10 mouse cellular contexts compared by ENCODE assay signal in genomic region chr6:40893577-40893976, GRCm38 (mm10). TPM values are rescaled to one million over a fixed set of nuclear protein-coding genes. Genes with fewer than 3 reads are reported as not detected.
DNase-seq lines count a peak whose midpoint lies in the region; ATAC-seq and TF ChIP-seq lines count a peak whose summit lies in the region.
"Had no signal": no experiment of that assay in that cellular context is flagged by ENCODE, and none has a peak within 500 bp of the region (broad histone marks: within the 10 kb centered on the region; RNA-seq: fewer than 3 reads in every experiment).

No protein-coding gene starts in this region.

- ATAC-seq in hindbrain, embryonic 14.5 days (ENCODE audit: low FRiP score) = no peak
- ATAC-seq in hindbrain, embryonic 13.5 days (ENCODE audit: low FRiP score) = no peak
- ATAC-seq in intestine, embryonic 16.5 days = 0 out of 2 replicates have a peak, but pooled peaks have one; percentile 36
- ATAC-seq in midbrain, postnatal 0 days (ENCODE audit: low FRiP score) = no peak
- no peak for ATAC-seq in forebrain, embryonic 13.5 days

- peak; percentile 26 for DNase-seq in hindbrain, embryonic 14.5 days (ENCODE audit: low spot score)
- peak; percentile 66 for DNase-seq in CH12.LX (ENCODE audit: extremely low read depth)
- peak; percentile 27 for DNase-seq in adrenal gland, adult 2 months
- DNase-seq in midbrain, postnatal 0 days (ENCODE audit: low spot score) = peak; percentile 3
- DNase-seq in thymus, postnatal 36 days = peak; percentile 45 to 61

- dilution Hi-C loops in CH12.LX (cut with MboI; ENCODE audit: extremely low pct_ligation_motif_present, extremely low pct_unique_long_range_greater_than_20kb, low sequenced_read_pairs) = no loop called here

- no peaks in the 10 kb centered on the region for H3K36me3 ChIP-seq in hindbrain, embryonic 14.5 days (replicated peaks; ENCODE audit: control insufficient read depth, insufficient read depth)
- no peaks in the 10 kb centered on the region for H3K36me3 ChIP-seq in hindbrain, embryonic 13.5 days
- no peaks in the 10 kb centered on the region for H3K36me3 ChIP-seq in CH12.LX (replicated peaks in 1 of 2; ENCODE audit: control insufficient read depth in 1 of 2, insufficient read depth in 1 of 2, low read length in 1 of 2)
- no peaks in the 10 kb centered on the region for H3K36me3 ChIP-seq in intestine, embryonic 16.5 days (ENCODE audit: control insufficient read depth, insufficient read depth, low read length)
- H3K36me3 ChIP-seq in midbrain, postnatal 0 days (ENCODE audit: insufficient read depth, low read length) = no peaks in the 10 kb centered on the region
- H3K36me3 ChIP-seq in forebrain, embryonic 13.5 days (ENCODE audit: poor library complexity, severe bottlenecking) = no peaks in the 10 kb centered on the region

- TF ChIP-seq CTCF in CH12.LX (conservative IDR thresholded peaks at IDR 0.05 in 1 of 2, IDR thresholded peaks at IDR 0.05 in 1 of 2; ENCODE audit: low read depth in 2 of 2, low read length in 2 of 2) = peak; percentile 72 to 89
- peak; percentile 24; the same call in 1 of the 2 replicates for TF ChIP-seq CTCF in midbrain, postnatal 0 days (IDR thresholded peaks at IDR 0.05)

- H3K9me3 ChIP-seq in hindbrain, embryonic 14.5 days (ENCODE audit: control insufficient read depth, low read length) = no peaks in the 10 kb centered on the region
- H3K9me3 ChIP-seq in hindbrain, embryonic 13.5 days = no peaks in the 10 kb centered on the region
- H3K9me3 ChIP-seq in CH12.LX (replicated peaks; ENCODE audit: low read length) = no peaks in the 10 kb centered on the region
- no peaks in the 10 kb centered on the region for H3K9me3 ChIP-seq in intestine, embryonic 16.5 days (ENCODE audit: control insufficient read depth, low read length)
- no peaks in the 10 kb centered on the region for H3K9me3 ChIP-seq in midbrain, postnatal 0 days (ENCODE audit: low read length)
- no peaks in the 10 kb centered on the region for H3K9me3 ChIP-seq in forebrain, embryonic 13.5 days (replicated peaks)

- in situ Hi-C loops in CH12.LX (cut with MboI; ENCODE audit: low pct_ligation_motif_present, low pct_unique_long_range_greater_than_20kb, low sequenced_read_pairs) = no loop called here

- H3K79me2 ChIP-seq in CH12.LX (replicated peaks; ENCODE audit: control insufficient read depth, extremely low read depth, insufficient read depth, poor library complexity, severe bottlenecking) = no peaks in the 10 kb centered on the region

- WGBS in hindbrain, embryonic 14.5 days = 42% methylated on average over 7 of the region's 7 CpGs
- WGBS in hindbrain, embryonic 13.5 days = 40% methylated on average over 7 of the region's 7 CpGs
- WGBS in intestine, embryonic 16.5 days = 43% methylated on average over 7 of the region's 7 CpGs
- 46% methylated on average over 7 of the region's 7 CpGs for WGBS in midbrain, postnatal 0 days
- WGBS in forebrain, embryonic 13.5 days = 47% methylated on average over 7 of the region's 7 CpGs

- no peaks in the 10 kb centered on the region for H3K27me3 ChIP-seq in hindbrain, embryonic 14.5 days (ENCODE audit: control insufficient read depth, insufficient read depth, low read length)
- no peaks in the 10 kb centered on the region for H3K27me3 ChIP-seq in hindbrain, embryonic 13.5 days
- H3K27me3 ChIP-seq in CH12.LX (replicated peaks) = no peaks in the 10 kb centered on the region
- H3K27me3 ChIP-seq in intestine, embryonic 16.5 days (replicated peaks; ENCODE audit: control insufficient read depth, insufficient read depth, low read length) = no peaks in the 10 kb centered on the region
- H3K27me3 ChIP-seq in midbrain, postnatal 0 days (ENCODE audit: insufficient read depth, low read length) = no peaks in the 10 kb centered on the region
- no peaks in the 10 kb centered on the region for H3K27me3 ChIP-seq in forebrain, embryonic 13.5 days

- TF ChIP-seq RAD21 in CH12.LX (IDR thresholded peaks at IDR 0.05; ENCODE audit: low read depth, low read length) = peak; percentile 76

- no peaks in the 10 kb centered on the region for H3K4me1 ChIP-seq in hindbrain, embryonic 14.5 days (replicated peaks; ENCODE audit: control insufficient read depth, insufficient read depth, low read length)
- no peaks in the 10 kb centered on the region for H3K4me1 ChIP-seq in hindbrain, embryonic 13.5 days (replicated peaks)
- peaks cover 0 to 14% of the 10 kb centered on the region in 2 experiments; a peak in 2 of 4 replicates for H3K4me1 ChIP-seq in CH12.LX (ENCODE audit: control insufficient read depth in 1 of 2, insufficient read depth in 2 of 2)
- H3K4me1 ChIP-seq in intestine, embryonic 16.5 days (ENCODE audit: control insufficient read depth, insufficient read depth, low read length) = no peaks in the 10 kb centered on the region
- no peaks in the 10 kb centered on the region for H3K4me1 ChIP-seq in midbrain, postnatal 0 days (ENCODE audit: insufficient read depth, low read length)
- no peaks in the 10 kb centered on the region for H3K4me1 ChIP-seq in forebrain, embryonic 13.5 days

- H3K9ac ChIP-seq in hindbrain, embryonic 14.5 days = no peak overlapping the region
- H3K9ac ChIP-seq in hindbrain, embryonic 13.5 days = no peak overlapping the region
- H3K9ac ChIP-seq in CH12.LX (ENCODE audit: insufficient read depth, low read depth) = no peak overlapping the region
- H3K9ac ChIP-seq in intestine, embryonic 16.5 days (ENCODE audit: low read depth, low read length) = no peak overlapping the region
- H3K9ac ChIP-seq in midbrain, postnatal 0 days (replicated peaks; ENCODE audit: low read length, poor library complexity, severe bottlenecking) = no peak overlapping the region
- no peak overlapping the region for H3K9ac ChIP-seq in forebrain, embryonic 13.5 days

- no peak overlapping the region for H3K27ac ChIP-seq in hindbrain, embryonic 14.5 days
- H3K27ac ChIP-seq in hindbrain, embryonic 13.5 days = no peak overlapping the region
- no peak overlapping the region for H3K27ac ChIP-seq in CH12.LX (ENCODE audit: insufficient read depth, low read depth)
- no peak overlapping the region for H3K27ac ChIP-seq in intestine, embryonic 16.5 days (ENCODE audit: low read length)
- H3K27ac ChIP-seq in midbrain, postnatal 0 days (ENCODE audit: low read depth, low read length) = no peak overlapping the region
- H3K27ac ChIP-seq in forebrain, embryonic 13.5 days = no peak overlapping the region

- no peak for TF ChIP-seq POLR2A in CH12.LX (IDR thresholded peaks at IDR 0.05; ENCODE audit: low read depth, low read length)

- H3K4me3 ChIP-seq in hindbrain, embryonic 14.5 days (replicated peaks; ENCODE audit: low read length) = no peak overlapping the region
- H3K4me3 ChIP-seq in hindbrain, embryonic 13.5 days = no peak overlapping the region
- no peak overlapping the region for H3K4me3 ChIP-seq in CH12.LX (replicated peaks in 1 of 3; ENCODE audit: low read depth in 2 of 3, low read length in 2 of 3, poor library complexity in 1 of 3)
- no peak overlapping the region for H3K4me3 ChIP-seq in intestine, embryonic 16.5 days (ENCODE audit: low read length)
- no peak overlapping the region for H3K4me3 ChIP-seq in midbrain, postnatal 0 days (ENCODE audit: low read depth, low read length)
- no peak overlapping the region for H3K4me3 ChIP-seq in forebrain, embryonic 13.5 days
- H3K4me3 ChIP-seq: erythroblast, embryonic 14.5 days had no signal

- no peak overlapping the region for H3K4me2 ChIP-seq in hindbrain, embryonic 14.5 days (replicated peaks)
- no peak overlapping the region for H3K4me2 ChIP-seq in hindbrain, embryonic 13.5 days
- H3K4me2 ChIP-seq in CH12.LX (ENCODE audit: insufficient read depth, low read depth, poor library complexity, severe bottlenecking) = no peak overlapping the region; the same call in 1 of the 2 replicates
- no peak overlapping the region for H3K4me2 ChIP-seq in intestine, embryonic 16.5 days (ENCODE audit: low read depth, low read length)
- no peak overlapping the region for H3K4me2 ChIP-seq in midbrain, postnatal 0 days (ENCODE audit: low read depth, low read length, poor library complexity, severe bottlenecking)
- no peak overlapping the region for H3K4me2 ChIP-seq in forebrain, embryonic 13.5 days

- no peak for TF ChIP-seq EP300 in CH12.LX (IDR thresholded peaks at IDR 0.05; ENCODE audit: low read length)

RNA-seq across cellular contexts. Expression of gene Moxd2, which starts 6.3 kb away (rescaled TPM):
- not detected in 2 replicates for polyA plus RNA-seq in hindbrain, embryonic 14.5 days (2014; fragmentation: Nextera tagmentation; extraction: Ambion mirVana)
- not detected in 2 replicates for polyA plus RNA-seq in hindbrain, embryonic 13.5 days (2015; fragmentation: Nextera tagmentation; extraction: Ambion mirVana)
- total RNA-seq in CH12.LX (2012; rRNA removed) = not detected in 2 replicates
- not detected in 2 replicates for total RNA-seq in CH12.LX (2014; rRNA removed)
- polyA plus RNA-seq in CH12.LX (2012; ENCODE audit: insufficient read length, low read depth) = not detected in 2 replicates
- total RNA-seq in adrenal gland, adult 2 months (2021) = not detected
- polyA plus RNA-seq in adrenal gland, adult 2 months (2012; rRNA removed) = not detected in 2 replicates
- not detected in 2 replicates for polyA plus RNA-seq in intestine, embryonic 16.5 days (2015; fragmentation: Nextera tagmentation; extraction: Ambion mirVana)
- total RNA-seq in midbrain, postnatal 0 days (2014; rRNA removed) = not detected in 2 replicates
- not detected in 2 replicates for polyA plus RNA-seq in midbrain, postnatal 0 days (2015; fragmentation: Nextera tagmentation; extraction: Ambion mirVana)
- not detected in 2 replicates for polyA plus RNA-seq in forebrain, embryonic 13.5 days (2015; fragmentation: Nextera tagmentation; extraction: Ambion mirVana)
- polyA plus RNA-seq: erythroblast, embryonic 14.5 days; liver, embryonic 16.5 days had no signal

RNA-seq across cellular contexts. Expression of gene Prss58, which starts 6.6 kb away (rescaled TPM):
- polyA plus RNA-seq in hindbrain, embryonic 14.5 days (2014; fragmentation: Nextera tagmentation; extraction: Ambion mirVana) = not detected in 2 replicates
- polyA plus RNA-seq in hindbrain, embryonic 13.5 days (2015; fragmentation: Nextera tagmentation; extraction: Ambion mirVana) = not detected in 2 replicates
- total RNA-seq in CH12.LX (2012; rRNA removed) (not detected in 2 replicates), CH12.LX (2014; rRNA removed) (not detected in 2 replicates)
- polyA plus RNA-seq in CH12.LX (2012; ENCODE audit: insufficient read length, low read depth) = not detected in 2 replicates
- not detected for total RNA-seq in adrenal gland, adult 2 months (2021)
- not detected in 2 replicates for polyA plus RNA-seq in adrenal gland, adult 2 months (2012; rRNA removed)
- not detected in 2 replicates for polyA plus RNA-seq in intestine, embryonic 16.5 days (2015; fragmentation: Nextera tagmentation; extraction: Ambion mirVana)
- not detected in 2 replicates for total RNA-seq in midbrain, postnatal 0 days (2014; rRNA removed)
- not detected in 2 replicates for polyA plus RNA-seq in midbrain, postnatal 0 days (2015; fragmentation: Nextera tagmentation; extraction: Ambion mirVana)
- not detected in 2 replicates for polyA plus RNA-seq in forebrain, embryonic 13.5 days (2015; fragmentation: Nextera tagmentation; extraction: Ambion mirVana)
- polyA plus RNA-seq: erythroblast, embryonic 14.5 days; liver, embryonic 16.5 days had no signal

RNA-seq across cellular contexts. Expression of gene 1700074P13Rik, which starts 46.8 kb away (rescaled TPM):
- not detected in 2 replicates for polyA plus RNA-seq in hindbrain, embryonic 14.5 days (2014; fragmentation: Nextera tagmentation; extraction: Ambion mirVana)
- polyA plus RNA-seq in hindbrain, embryonic 13.5 days (2015; fragmentation: Nextera tagmentation; extraction: Ambion mirVana) = not detected in 2 replicates
- not detected in 2 replicates for total RNA-seq in CH12.LX (2012; rRNA removed)
- not detected in 2 replicates for total RNA-seq in CH12.LX (2014; rRNA removed)
- not detected in 2 replicates for polyA plus RNA-seq in CH12.LX (2012; ENCODE audit: insufficient read length, low read depth)
- total RNA-seq in adrenal gland, adult 2 months (2021) = not detected
- polyA plus RNA-seq in adrenal gland, adult 2 months (2012; rRNA removed) = not detected in 2 replicates
- not detected in 2 replicates for polyA plus RNA-seq in intestine, embryonic 16.5 days (2015; fragmentation: Nextera tagmentation; extraction: Ambion mirVana)
- total RNA-seq in midbrain, postnatal 0 days (2014; rRNA removed) = not detected in 2 replicates
- polyA plus RNA-seq in midbrain, postnatal 0 days (2015; fragmentation: Nextera tagmentation; extraction: Ambion mirVana) = not detected in 2 replicates
- not detected in 2 replicates for polyA plus RNA-seq in forebrain, embryonic 13.5 days (2015; fragmentation: Nextera tagmentation; extraction: Ambion mirVana)
- polyA plus RNA-seq: erythroblast, embryonic 14.5 days; liver, embryonic 16.5 days had no signal

RNA-seq across cellular contexts. Expression of gene Gm4744, which starts 58.1 kb away (rescaled TPM):
- not detected in 2 replicates for polyA plus RNA-seq in hindbrain, embryonic 14.5 days (2014; fragmentation: Nextera tagmentation; extraction: Ambion mirVana)
- not detected in 2 replicates for polyA plus RNA-seq in hindbrain, embryonic 13.5 days (2015; fragmentation: Nextera tagmentation; extraction: Ambion mirVana)
- total RNA-seq in CH12.LX (2012; rRNA removed) (not detected in 2 replicates), CH12.LX (2014; rRNA removed) (not detected in 2 replicates)
- not detected in 2 replicates for polyA plus RNA-seq in CH12.LX (2012; ENCODE audit: insufficient read length, low read depth)
- total RNA-seq in adrenal gland, adult 2 months (2021) = not detected
- not detected in 2 replicates for polyA plus RNA-seq in adrenal gland, adult 2 months (2012; rRNA removed)
- 0.23 TPM in 1 of 2 replicates, not detected in the other for polyA plus RNA-seq in intestine, embryonic 16.5 days (2015; fragmentation: Nextera tagmentation; extraction: Ambion mirVana)
- not detected in 2 replicates for total RNA-seq in midbrain, postnatal 0 days (2014; rRNA removed)
- not detected in 2 replicates for polyA plus RNA-seq in midbrain, postnatal 0 days (2015; fragmentation: Nextera tagmentation; extraction: Ambion mirVana)
- polyA plus RNA-seq in forebrain, embryonic 13.5 days (2015; fragmentation: Nextera tagmentation; extraction: Ambion mirVana) = not detected in 2 replicates
- polyA plus RNA-seq: erythroblast, embryonic 14.5 days; liver, embryonic 16.5 days had no signal

Comparison
In these comparisons a context has a peak if more than half of its experiments do, and no peak if none do; other contexts are left out.
1. DNase-seq: peak in every context shown above with its lines; median percentile 66 in CH12.LX; 53 in thymus, postnatal 36 days; 27 in adrenal gland, adult 2 months; 26 in hindbrain, embryonic 14.5 days; 3 in midbrain, postnatal 0 days.